Mouse (Mus musculus) small intestine, adult 2 months (tissue): ENCODE measurements around the gene Neto2.

ENCODE experiments used
- CTCF ChIP-seq: fragments of 200-500 bp; IDR thresholded peaks from 2 replicates; pipeline ENCODE4 v1.5.1; 2012; ENCODE audit warnings: low read depth, mild to moderate bottlenecking, control low read depth, inconsistent platforms, low read length, moderate library complexity, mixed read lengths; ENCODE audit not compliant: insufficient replicate concordance, insufficient read length; ENCODE audit errors: extremely low read depth
- POLR2A ChIP-seq: fragments of 200-500 bp; IDR thresholded peaks from 2 replicates; pipeline ENCODE4 v1.6.1; 2012; ENCODE audit warnings: low read depth, mild to moderate bottlenecking, control low read depth, inconsistent platforms, low read length, moderate library complexity

DNA sequence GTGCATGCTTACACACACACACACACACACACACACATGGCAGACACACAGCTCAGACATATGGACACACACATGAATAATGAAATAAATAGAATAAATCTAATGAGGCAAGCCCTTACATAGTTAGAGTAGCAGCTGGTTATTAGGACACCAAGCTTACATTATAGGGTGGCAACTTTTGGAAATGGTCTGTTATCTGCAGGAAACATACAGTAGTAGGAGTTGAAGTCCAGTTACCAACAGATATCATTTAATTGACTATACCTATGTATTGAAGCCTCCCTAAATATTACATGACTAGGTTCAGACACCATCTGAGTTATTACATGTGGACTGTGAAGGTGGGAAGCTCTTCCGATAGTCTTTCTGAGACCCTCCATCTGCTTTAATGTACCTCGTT is 44.3 kb upstream of the Neto2 start:
- TF ChIP-seq POLR2A (no peak), CTCF (no peak)
